Mouse (Mus musculus): Measurements from ENCODE around the gene Notch3.
"Not testable (repeated sequence)": the region's sequence is repeated elsewhere in the genome, so short reads cannot be mapped to it uniquely, and the experiment has no call there.

The Notch3 gene

GRCm38 (mm10) chr17:32118484-32118883 lies 48.2 kb downstream of the Notch3 start:
- ATAC-seq (ENCODE audit: low TSS enrichment), result 0 out of 2 replicates have a peak, but pooled peaks have one; percentile 3

GRCm38 (mm10) chr17:32117872-32118421 lies 48.7 kb downstream of the Notch3 start:
- peak; percentile 80 for ATAC-seq (ENCODE audit: low TSS enrichment)

GRCm38 (mm10) chr17:32117287-32117871 lies 49.3 kb downstream of the Notch3 start:
- no peak for ATAC-seq (ENCODE audit: low TSS enrichment)

- ATAC-seq (ENCODE audit: low TSS enrichment), result no peak
Measured at GRCm38 (mm10) chr17:32116586-32117286, 49.9 kb downstream of the Notch3 start.

GRCm38 (mm10) chr17:32114486-32114885 lies 52.2 kb downstream of the Notch3 start:
- not testable (repeated sequence) for ATAC-seq (ENCODE audit: low TSS enrichment)

GRCm38 (mm10) chr17:32113523-32114421 lies 52.9 kb downstream of the Notch3 start:
- peak; percentile 19; the same call in 1 of the 2 replicates for ATAC-seq (ENCODE audit: low TSS enrichment)

- no peak for ATAC-seq (ENCODE audit: low TSS enrichment)
Measured at GRCm38 (mm10) chr17:32113255-32113522, 53.5 kb downstream of the Notch3 start.

- ATAC-seq (ENCODE audit: low TSS enrichment), result no peak
Measured at GRCm38 (mm10) chr17:32112434-32113254, 54.0 kb downstream of the Notch3 start.

GRCm38 (mm10) chr17:32110980-32111780 lies 55.5 kb downstream of the Notch3 start:
- no peak for ATAC-seq (ENCODE audit: low TSS enrichment)

GRCm38 (mm10) chr17:32110424-32110823 lies 56.2 kb downstream of the Notch3 start:
- ATAC-seq (ENCODE audit: low TSS enrichment), result no peak

- no peak for ATAC-seq (ENCODE audit: low TSS enrichment)
Measured at GRCm38 (mm10) chr17:32109201-32109940, 57.3 kb downstream of the Notch3 start.

- not testable (repeated sequence) for ATAC-seq (ENCODE audit: low TSS enrichment)
Measured at GRCm38 (mm10) chr17:32108320-32109011, 58.2 kb downstream of the Notch3 start.

- ATAC-seq (ENCODE audit: low TSS enrichment), result no peak
Measured at GRCm38 (mm10) chr17:32107877-32108276, 58.8 kb downstream of the Notch3 start.

GRCm38 (mm10) chr17:32106358-32106757 lies 60.3 kb downstream of the Notch3 start:
- no peak for ATAC-seq (ENCODE audit: low TSS enrichment)

GRCm38 (mm10) chr17:32103054-32103453 lies 63.6 kb downstream of the Notch3 start:
- no peak; the same call in 1 of the 2 replicates for ATAC-seq (ENCODE audit: low TSS enrichment)

GRCm38 (mm10) chr17:32099943-32100586 lies 66.6 kb downstream of the Notch3 start:
- ATAC-seq (ENCODE audit: low TSS enrichment), result peak; percentile 50; the same call in 1 of the 2 replicates

GRCm38 (mm10) chr17:32099574-32099942 lies 67.1 kb downstream of the Notch3 start:
- no peak for ATAC-seq (ENCODE audit: low TSS enrichment)

GRCm38 (mm10) chr17:32098905-32099304 lies 67.7 kb downstream of the Notch3 start:
- not testable (repeated sequence) for ATAC-seq (ENCODE audit: low TSS enrichment)

GRCm38 (mm10) chr17:32097676-32098075 lies 69.0 kb downstream of the Notch3 start:
- ATAC-seq (ENCODE audit: low TSS enrichment), result no peak

All from frontal cortex, adult (tissue).